Mouse (Mus musculus): ENCODE results near the gene Stxbp6.

DNA sequence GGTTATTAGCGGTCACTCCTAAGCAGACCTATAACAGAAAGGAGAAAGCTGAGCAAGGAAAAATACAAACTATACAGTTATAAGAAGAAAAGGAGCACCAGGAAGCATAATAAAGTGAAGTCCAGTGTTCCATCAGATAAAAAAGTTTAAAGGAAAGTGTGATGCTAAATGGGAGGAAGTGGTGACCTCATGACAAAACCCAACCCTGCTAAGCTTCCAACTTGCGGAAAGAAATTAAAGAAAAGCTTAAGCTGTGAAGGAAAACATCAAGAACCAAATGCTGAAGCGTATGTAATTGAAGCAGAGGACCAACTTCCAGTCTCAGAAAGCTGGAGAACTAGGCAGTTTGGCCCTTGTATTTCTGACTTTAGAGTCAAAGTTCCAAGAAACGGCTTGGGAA is 77.1 kb downstream of the Stxbp6 start:
- no peak for TF ChIP-seq CTCF (IDR thresholded peaks at IDR 0.05; ENCODE audit: low read depth)
- no peak for TF ChIP-seq EP300 (IDR thresholded peaks at IDR 0.05; ENCODE audit: low read depth)

Measured in liver, postnatal 0 days (tissue).